Mouse (Mus musculus) embryonic fibroblast, embryonic 13.5 days (primary cell): ENCODE results near the gene Dynlrb1. TPM values are rescaled to one million over a fixed set of nuclear protein-coding genes. Genes with fewer than 3 reads are reported as not detected.

Experiments used
- H3K27ac ChIP-seq: 2 replicates; pipeline ENCODE4 v1.5.1; 2012; ENCODE audit warnings: low read length, control low read depth, inconsistent platforms; ENCODE audit not compliant: insufficient read depth
- H3K4me1 ChIP-seq: 2 replicates; pipeline ENCODE4 v1.6.1; 2011; ENCODE audit warnings: low read length; ENCODE audit not compliant: control insufficient read depth, insufficient read depth
- H3K4me3 ChIP-seq: 2 replicates; pipeline ENCODE4 v1.5.1; 2011; ENCODE audit warnings: mild to moderate bottlenecking, control low read depth, low read length; ENCODE audit not compliant: insufficient read depth
- CTCF ChIP-seq: IDR thresholded peaks from 2 replicates; pipeline ENCODE4 v1.5.1; 2011; ENCODE audit warnings: mild to moderate bottlenecking, control low read depth, low read length, moderate library complexity, borderline replicate concordance; ENCODE audit not compliant: insufficient read depth
- POLR2A ChIP-seq: IDR thresholded peaks from 2 replicates; pipeline ENCODE4 v1.6.1; 2011; ENCODE audit warnings: low read depth, mild to moderate bottlenecking, control low read depth, low read length, moderate library complexity
- polyA plus RNA-seq: library from polyadenylated mRNA; stranded (reverse); fragments of >200 nt; gene quantifications from 2 replicates; pipeline ENCODE4 v1.2.4, GENCODE M21; 2011; ENCODE audit warnings: low read depth; ENCODE audit not compliant: missing spikeins, insufficient read length

The Dynlrb1 gene
- polyA plus RNA-seq, result 498 and 600 TPM in 2 replicates

DNA sequence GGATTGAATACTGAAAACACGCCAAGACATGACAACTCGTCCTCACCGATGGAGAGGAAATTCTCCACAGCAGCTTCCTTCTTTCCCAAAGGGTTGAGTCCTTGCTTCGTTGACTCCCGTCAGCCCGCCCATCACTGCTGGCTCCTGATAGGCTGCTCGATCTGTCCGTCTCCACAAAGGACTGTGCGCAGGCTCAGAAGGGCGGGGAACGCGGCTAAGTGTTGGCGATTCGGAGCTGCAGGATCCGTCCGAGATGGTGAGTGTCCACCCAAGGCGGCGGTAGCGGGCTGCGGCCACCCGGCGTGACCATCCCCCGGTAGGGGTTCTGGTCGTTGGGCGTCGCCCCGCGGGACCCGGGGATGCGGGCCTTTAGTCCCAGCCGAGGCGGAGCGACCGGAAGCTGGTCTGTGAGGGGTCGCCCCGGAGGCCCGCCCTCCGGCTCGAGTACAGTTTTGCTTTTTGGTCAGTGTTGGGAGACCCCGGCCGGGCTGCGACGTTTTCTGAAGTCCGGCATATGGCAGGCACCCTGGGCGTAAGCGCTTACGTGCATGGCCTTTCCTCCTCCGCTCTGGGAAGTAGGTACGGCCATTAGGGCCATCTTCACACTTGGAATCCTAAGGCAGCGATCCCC lies at the start of gene Dynlrb1:
Gene Dynlrb1 (plus strand): TSS at position 172 of the 631 bp plus-strand sequence.
- Histone ChIP-seq H3K4me1 (no peaks in the 10 kb centered on the region; the same call in 1 of the 2 replicates), H3K4me3 (peak within 1 kb of the TSS; percentile 90), H3K27ac (peak within 1 kb of the TSS; percentile 78)
- TF ChIP-seq CTCF (no peak), POLR2A (peak; percentile 89)

DNA sequence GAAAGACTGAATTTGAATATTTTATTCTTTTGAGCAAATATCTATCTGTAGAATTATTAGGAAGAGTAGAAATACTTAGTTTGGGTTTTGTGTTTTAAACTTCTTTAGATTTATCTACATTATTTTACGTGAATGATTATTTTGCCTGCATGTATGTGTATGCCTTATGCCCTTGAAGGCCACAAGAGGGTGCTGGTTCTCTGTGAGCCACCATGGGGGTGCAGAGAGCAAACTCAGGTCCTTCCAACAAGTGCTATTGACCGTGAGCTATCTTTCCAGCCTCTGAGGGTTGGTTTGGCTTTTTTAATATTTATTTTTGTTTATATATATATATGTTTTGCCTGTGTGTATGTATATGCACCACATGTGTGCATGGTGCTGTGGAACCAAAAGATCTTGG lies 28.9 kb upstream of the Dynlrb1 start:
- H3K4me1 ChIP-seq, result no peaks in the 10 kb centered on the region
- TF ChIP-seq CTCF (peak; percentile 57; the same call in 1 of the 2 replicates), POLR2A (no peak)
- H3K4me3 ChIP-seq, result no peak overlapping the region
- no peak overlapping the region for H3K27ac ChIP-seq

GRCm38 (mm10) chr2:155223145-155223544 lies 13.2 kb upstream of the Dynlrb1 start:
- H3K4me3 ChIP-seq, result no peak overlapping the region
- TF ChIP-seq CTCF (no peak), POLR2A (no peak)
- H3K4me1 ChIP-seq, result peaks cover 15% of the 10 kb centered on the region
- H3K27ac ChIP-seq, result peak overlapping the region; percentile 56

GRCm38 (mm10) chr2:155224721-155225120 lies 11.6 kb upstream of the Dynlrb1 start:
- TF ChIP-seq POLR2A, result no peak
- no peak for TF ChIP-seq CTCF
- peaks cover 15% of the 10 kb centered on the region for H3K4me1 ChIP-seq
- H3K4me3 ChIP-seq, result no peak overlapping the region
- peak overlapping the region; percentile 92 for H3K27ac ChIP-seq

DNA sequence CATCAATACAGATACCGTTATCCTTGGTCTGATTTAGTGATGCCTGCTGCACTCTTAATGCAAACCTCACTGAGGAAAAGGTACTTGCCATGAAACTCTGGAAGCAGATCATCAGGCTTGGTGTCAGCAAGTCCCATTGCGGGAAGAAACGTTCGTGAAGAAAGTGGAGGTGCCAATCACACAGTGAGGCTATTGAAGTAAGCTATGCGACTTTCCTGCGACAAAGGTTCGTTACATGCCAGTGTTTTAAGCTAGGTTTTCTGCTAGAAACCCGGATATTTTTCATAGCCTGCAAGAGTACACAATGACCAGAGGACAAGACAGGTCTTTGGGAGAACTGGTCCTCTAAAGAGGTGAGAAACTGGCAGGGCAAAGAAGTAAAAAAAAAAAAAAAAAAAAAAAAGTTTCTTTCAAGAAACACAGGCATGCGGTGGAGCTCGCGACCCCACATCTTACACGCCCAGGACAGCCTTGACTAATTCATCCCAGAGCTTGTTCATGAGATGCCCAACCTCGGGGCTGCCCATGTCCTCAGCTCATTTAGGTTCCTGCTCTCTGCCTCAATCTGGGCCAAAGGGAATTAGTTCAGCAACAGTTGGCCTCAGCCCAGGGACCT lies 479 bp upstream of the Dynlrb1 start:
- no peaks in the 10 kb centered on the region; the same call in 1 of the 2 replicates for H3K4me1 ChIP-seq

GRCm38 (mm10) chr2:155237276-155237675 lies 943 bp downstream of the Dynlrb1 start:
- no peak overlapping the region; the same call in 1 of the 2 replicates for H3K27ac ChIP-seq
- no peaks in the 10 kb centered on the region; the same call in 1 of the 2 replicates for H3K4me1 ChIP-seq
- TF ChIP-seq POLR2A (no peak; the same call in none of the 2 replicates), CTCF (no peak)
- peak overlapping the region; percentile 90 for H3K4me3 ChIP-seq

More for the DNA sequence above, 479 bp upstream of the Dynlrb1 start:
- Histone ChIP-seq H3K4me3 (peak overlapping the region; percentile 55), H3K27ac (peak overlapping the region; percentile 78)
- TF ChIP-seq CTCF, result no peak
- TF ChIP-seq POLR2A, result no peak; the same call in 1 of the 2 replicates

GRCm38 (mm10) chr2:155240915-155241314 lies 4.6 kb downstream of the Dynlrb1 start:
- Histone ChIP-seq H3K27ac (peak overlapping the region; percentile 90; the same call in 1 of the 2 replicates), H3K4me1 (peaks cover 6% of the 10 kb centered on the region), H3K4me3 (no peak overlapping the region)
- no peak for TF ChIP-seq CTCF
- no peak for TF ChIP-seq POLR2A

DNA sequence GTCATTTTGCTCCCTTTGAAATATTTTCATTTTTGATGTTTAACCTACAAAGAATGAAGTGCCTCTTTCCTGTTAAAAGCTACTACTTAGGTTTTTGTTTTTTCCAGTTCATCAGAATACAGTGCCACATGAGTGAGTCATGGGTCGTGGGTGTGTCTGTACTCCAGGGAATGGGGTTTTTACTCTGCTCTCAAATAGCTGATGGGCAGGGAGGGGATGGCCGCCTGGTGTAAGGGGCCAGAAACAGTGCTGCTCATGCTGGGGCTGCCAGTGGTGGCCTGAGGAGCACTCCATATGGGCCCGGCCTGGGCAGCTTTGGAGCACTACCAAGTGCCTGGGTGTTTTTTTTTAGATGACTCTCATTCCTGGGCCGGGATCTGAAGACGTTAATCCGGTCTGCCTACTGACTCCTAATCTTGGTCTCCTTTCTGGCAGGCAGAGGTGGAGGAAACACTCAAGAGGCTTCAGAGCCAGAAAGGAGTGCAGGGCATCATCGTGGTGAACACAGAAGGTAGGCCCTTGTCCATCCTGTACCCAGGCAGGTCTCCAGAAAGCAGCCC lies 6.0 kb downstream of the Dynlrb1 start:
- TF ChIP-seq CTCF, result no peak
- no peak; the same call in 1 of the 2 replicates for TF ChIP-seq POLR2A
- H3K4me1 ChIP-seq, result peaks cover 6% of the 10 kb centered on the region
- peak overlapping the region; percentile 90 for H3K27ac ChIP-seq
- H3K4me3 ChIP-seq, result no peak overlapping the region

DNA sequence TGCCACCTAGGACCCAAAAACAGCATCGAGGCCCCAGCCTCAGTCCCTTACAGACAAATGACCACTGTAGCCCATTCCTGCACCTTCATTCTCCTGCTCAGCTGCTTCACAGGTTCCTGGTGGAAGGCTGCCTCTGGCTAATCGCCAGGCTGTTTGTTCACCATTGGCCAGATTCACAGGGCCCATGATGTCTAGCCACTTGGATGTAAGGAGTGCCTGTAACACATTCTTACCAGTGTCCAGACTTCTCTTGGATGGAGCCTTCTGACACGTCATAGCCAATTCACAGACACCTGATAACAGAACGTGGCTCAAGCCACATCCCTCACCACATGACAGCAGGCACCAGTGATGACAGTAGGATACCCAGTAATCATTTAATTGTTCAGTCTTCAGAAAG lies 9.9 kb downstream of the Dynlrb1 start:
- TF ChIP-seq POLR2A, result no peak
- TF ChIP-seq CTCF, result no peak
- H3K4me3 ChIP-seq, result no peak overlapping the region
- H3K27ac ChIP-seq, result no peak overlapping the region
- H3K4me1 ChIP-seq, result peaks cover 11% of the 10 kb centered on the region
